Mouse (Mus musculus): Measurements from ENCODE around the gene Mbd6. TPM values are rescaled to one million over a fixed set of nuclear protein-coding genes. Genes with fewer than 3 reads are reported as not detected.
"Not testable (repeated sequence)": the region's sequence is repeated elsewhere in the genome, so short reads cannot be mapped to it uniquely, and the experiment has no call there.

The Mbd6 gene
- polyA plus RNA-seq, 1 experiment from 2014 or later: 7.9 TPM

DNA sequence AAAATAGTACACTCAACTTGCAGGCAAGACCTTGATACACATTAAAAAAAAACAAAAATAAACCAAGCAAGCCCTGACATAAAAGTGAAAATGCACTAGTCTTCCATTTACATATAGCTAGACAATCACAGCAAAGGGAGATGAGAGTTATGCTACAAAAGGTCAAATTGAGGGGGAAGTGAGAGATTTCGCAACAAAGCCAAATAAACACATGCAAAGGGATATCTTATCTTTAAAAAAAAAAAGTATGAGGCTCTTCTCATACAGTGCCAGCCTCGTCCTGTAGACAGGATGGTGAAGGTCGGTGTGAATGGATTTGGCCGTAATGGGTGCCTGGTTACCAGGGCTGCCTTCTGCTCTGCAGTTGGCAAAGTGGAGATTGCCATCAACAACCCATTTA lies 24.0 kb upstream of the Mbd6 start:
- Histone ChIP-seq H3K4me1 (replicated peaks) (peaks cover 44% of the 10 kb centered on the region), H3K4me2 (peak overlapping the region; percentile 84), H3K27ac (replicated peaks) (peak overlapping the region; percentile 91), H3K4me3 (replicated peaks) (no peak overlapping the region), H3K9ac (0 out of 2 replicates have a peak overlapping the region, but pooled peaks have one; percentile 5), H3K9me3 (replicated peaks) (no peaks in the 10 kb centered on the region), H3K27me3 (no peaks in the 10 kb centered on the region), H3K36me3 (replicated peaks) (peaks cover 23% of the 10 kb centered on the region)
- no peak for ATAC-seq (ENCODE audit: insufficient read depth)
- 36% methylated on average over 4 of the region's 4 CpGs for WGBS (ENCODE audit: insufficient replicate concordance)

DNA sequence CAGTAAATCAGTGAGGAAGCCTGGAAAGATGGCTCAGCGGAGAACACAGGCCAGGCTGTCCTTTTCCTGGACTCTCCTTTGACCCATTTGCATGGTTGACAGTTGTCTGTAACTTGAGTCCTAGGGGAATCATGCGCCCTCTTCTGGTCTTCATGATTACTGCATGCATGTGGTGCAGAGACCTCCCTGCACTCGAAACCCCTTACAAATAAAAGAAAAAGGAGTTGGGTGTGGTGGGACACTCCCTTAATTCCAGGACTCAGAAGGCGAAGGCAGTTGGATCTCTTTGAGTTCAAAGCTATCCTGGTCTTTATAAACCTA lies 23.5 kb upstream of the Mbd6 start:
- 4% methylated on average over 4 of the region's 4 CpGs for WGBS (ENCODE audit: insufficient replicate concordance)
- Histone ChIP-seq H3K4me2 (peak overlapping the region; percentile 84), H3K27me3 (no peaks in the 10 kb centered on the region), H3K27ac (replicated peaks) (peak overlapping the region; percentile 91), H3K4me3 (replicated peaks) (peak overlapping the region; percentile 91), H3K9ac (peak overlapping the region; percentile 94), H3K36me3 (replicated peaks) (peaks cover 29% of the 10 kb centered on the region), H3K4me1 (replicated peaks) (peaks cover 38% of the 10 kb centered on the region), H3K9me3 (replicated peaks) (no peaks in the 10 kb centered on the region)
- peak; percentile 40 for ATAC-seq (ENCODE audit: insufficient read depth)

DNA sequence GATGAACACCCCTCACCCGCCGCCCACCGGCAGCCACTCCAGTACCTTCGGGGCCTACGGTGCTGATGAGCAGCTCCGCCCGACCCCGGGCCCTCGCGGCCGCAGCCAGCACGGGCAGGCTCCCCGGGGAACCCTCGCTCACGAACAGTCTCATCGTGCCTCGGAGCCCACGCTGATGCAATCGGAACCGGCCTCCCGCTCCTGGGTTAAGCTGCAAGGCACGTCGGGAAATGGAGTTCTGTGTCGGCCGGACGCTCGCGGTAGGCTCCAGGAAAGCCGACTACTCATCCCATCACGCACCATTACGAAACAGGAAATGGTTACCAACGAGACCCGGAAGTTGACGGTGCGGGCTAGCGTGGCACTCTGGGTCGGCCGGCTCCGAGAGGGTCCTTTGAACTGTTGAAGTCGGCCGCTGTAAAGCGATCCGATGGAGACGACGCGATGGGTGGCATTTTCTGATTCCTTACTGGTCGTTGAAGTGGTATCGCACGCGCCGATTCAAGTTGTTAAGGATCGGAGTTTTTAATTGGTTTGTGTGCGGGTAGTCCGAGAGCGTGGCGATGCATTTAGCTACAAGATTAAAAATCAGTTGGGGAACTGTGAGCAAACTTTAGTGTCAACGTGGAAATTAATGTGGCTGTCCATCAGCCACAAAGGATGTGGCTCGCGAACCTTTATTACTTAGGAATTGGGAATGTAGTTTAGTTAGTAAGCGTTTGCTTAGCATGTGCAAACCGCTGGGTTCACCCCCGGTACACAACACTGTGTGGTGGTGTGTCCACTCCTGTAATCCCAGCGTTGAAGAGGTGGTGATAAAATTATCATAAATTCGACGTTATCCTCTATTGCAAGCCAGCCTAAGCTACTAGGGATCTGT lies 22.9 kb upstream of the Mbd6 start, which contains the start of gene Mars:
Gene Mars (minus strand): TSS at position 311 of the 880 bp plus-strand sequence.
- WGBS (ENCODE audit: insufficient replicate concordance): under 1% methylated on average over 65 of the region's 65 CpGs
- H3K27me3 ChIP-seq: no peaks in the 10 kb centered on the region
- ATAC-seq (ENCODE audit: insufficient read depth): peak; percentile 96
- H3K4me1 ChIP-seq (replicated peaks): peaks cover 32% of the 10 kb centered on the region
- peak within 1 kb of the TSS; percentile 94 for H3K9ac ChIP-seq
- H3K27ac ChIP-seq (replicated peaks): peak within 1 kb of the TSS; percentile 91
- H3K4me2 ChIP-seq: peak within 1 kb of the TSS; percentile 84
- H3K36me3 ChIP-seq (replicated peaks): peaks cover 35% of the 10 kb centered on the region
- H3K4me3 ChIP-seq (replicated peaks): peak within 1 kb of the TSS; percentile 91
- H3K9me3 ChIP-seq (replicated peaks): no peaks in the 10 kb centered on the region

DNA sequence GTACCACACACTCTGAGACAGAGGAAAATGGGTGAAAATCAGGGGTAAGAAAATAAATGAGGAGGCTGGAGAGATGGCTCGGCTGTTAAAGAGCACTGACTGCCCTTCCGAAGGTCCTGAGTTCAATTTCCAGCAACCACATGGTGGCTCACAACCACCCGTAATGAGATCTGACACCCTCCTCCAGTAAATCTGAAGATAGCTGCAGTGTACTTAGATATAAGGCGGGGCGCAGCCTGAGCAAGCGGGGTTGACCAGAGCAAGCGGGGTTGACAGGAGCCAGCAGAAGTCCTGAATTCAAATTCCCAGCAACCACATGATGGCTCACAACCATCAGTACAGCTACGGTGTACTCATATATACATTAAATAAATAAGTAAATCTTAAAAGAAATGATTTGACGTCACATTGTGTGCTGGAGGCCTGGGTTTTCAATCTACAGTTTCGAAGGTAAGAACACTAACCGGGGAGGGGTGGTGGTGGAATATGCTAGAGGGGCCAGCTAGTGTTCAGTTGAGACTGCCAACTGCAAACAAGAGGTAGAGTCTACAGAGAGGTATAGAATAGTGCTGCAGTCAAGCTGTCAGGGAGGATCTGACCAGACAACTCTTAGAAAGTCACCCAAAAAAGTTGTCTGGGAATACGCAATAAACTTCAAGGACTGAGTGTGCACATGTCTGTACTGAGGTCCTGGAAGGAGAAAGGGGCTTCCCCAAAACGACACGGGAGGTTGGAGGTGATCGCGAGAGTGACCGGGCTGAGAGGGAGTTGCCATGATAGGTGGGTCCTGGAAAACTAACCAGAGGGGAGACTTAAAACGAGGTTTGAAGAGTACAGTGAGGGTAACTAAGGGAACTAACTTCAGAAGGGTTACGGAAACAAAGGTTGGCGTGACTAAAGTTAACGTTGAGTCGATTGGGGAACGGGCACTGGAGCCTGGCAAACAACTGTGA lies 22.0 kb upstream of the Mbd6 start:
- Histone ChIP-seq H3K9me3 (replicated peaks) (no peaks in the 10 kb centered on the region), H3K4me3 (replicated peaks) (peak overlapping the region; percentile 91), H3K36me3 (replicated peaks) (peaks cover 44% of the 10 kb centered on the region), H3K4me2 (peak overlapping the region; percentile 84), H3K27me3 (no peaks in the 10 kb centered on the region), H3K27ac (replicated peaks) (peak overlapping the region; percentile 91), H3K4me1 (replicated peaks) (peaks cover 28% of the 10 kb centered on the region), H3K9ac (peak overlapping the region; percentile 94)
- WGBS (ENCODE audit: insufficient replicate concordance): 18% methylated on average over 23 of the region's 23 CpGs
- peak; percentile 58 for ATAC-seq (ENCODE audit: insufficient read depth)

DNA sequence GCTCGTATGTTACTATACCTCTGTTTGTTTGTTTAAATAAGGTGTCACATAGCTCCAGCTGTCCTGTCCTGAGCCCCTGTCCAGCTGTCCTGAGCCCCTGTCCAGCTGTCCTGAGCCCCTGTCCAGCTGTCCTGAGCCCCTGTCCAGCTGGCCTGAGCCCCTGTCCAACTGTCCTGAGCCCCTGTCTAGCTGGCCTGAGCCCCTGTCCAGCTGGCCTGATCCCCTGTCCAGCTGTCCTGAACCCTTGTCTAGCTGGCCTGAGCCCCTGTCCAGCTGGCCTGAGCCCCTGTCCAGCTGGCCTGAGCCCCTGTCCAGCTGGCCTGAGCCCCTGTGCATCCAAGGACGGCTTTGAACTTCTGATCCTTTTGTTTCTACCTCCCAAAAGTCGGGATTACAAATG lies 20.3 kb upstream of the Mbd6 start:
- H3K4me2 ChIP-seq; H3K27ac ChIP-seq (replicated peaks); ATAC-seq (ENCODE audit: insufficient read depth); H3K9ac ChIP-seq; H3K4me3 ChIP-seq (replicated peaks); H3K9me3 ChIP-seq (replicated peaks); H3K27me3 ChIP-seq: not testable (repeated sequence)
- Histone ChIP-seq H3K4me1 (replicated peaks) (peaks cover 25% of the 10 kb centered on the region), H3K36me3 (replicated peaks) (peaks cover 60% of the 10 kb centered on the region)
- 77% methylated on average over 3 of the region's 3 CpGs for WGBS (ENCODE audit: insufficient replicate concordance)

DNA sequence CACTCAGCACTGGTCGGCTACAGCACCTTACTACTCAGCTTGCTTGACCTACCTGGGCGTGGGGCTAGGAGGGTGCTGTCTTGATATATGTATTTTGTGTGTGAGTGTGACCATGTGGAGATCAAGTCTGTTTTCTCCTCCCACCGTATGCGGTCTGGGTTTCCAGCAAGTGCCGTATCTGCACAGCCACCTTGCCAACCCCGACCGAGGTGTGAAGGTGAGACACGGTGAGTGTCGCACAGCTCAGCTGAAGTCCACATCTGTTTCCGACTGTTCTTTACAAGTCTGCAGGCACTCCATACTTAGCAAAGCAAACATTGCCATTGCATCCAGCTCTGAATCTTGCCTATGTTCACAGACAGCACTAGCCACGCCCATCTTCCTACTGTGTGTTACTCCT lies 14.3 kb upstream of the Mbd6 start:
- no peak for ATAC-seq (ENCODE audit: insufficient read depth)
- Histone ChIP-seq H3K4me1 (replicated peaks) (no peaks in the 10 kb centered on the region), H3K4me3 (replicated peaks) (no peak overlapping the region), H3K9ac (no peak overlapping the region), H3K9me3 (replicated peaks) (no peaks in the 10 kb centered on the region), H3K36me3 (replicated peaks) (peaks cover 100% of the 10 kb centered on the region), H3K27ac (replicated peaks) (no peak overlapping the region), H3K27me3 (no peaks in the 10 kb centered on the region), H3K4me2 (no peak overlapping the region)
- WGBS (ENCODE audit: insufficient replicate concordance): 88% methylated on average over 11 of the region's 11 CpGs

DNA sequence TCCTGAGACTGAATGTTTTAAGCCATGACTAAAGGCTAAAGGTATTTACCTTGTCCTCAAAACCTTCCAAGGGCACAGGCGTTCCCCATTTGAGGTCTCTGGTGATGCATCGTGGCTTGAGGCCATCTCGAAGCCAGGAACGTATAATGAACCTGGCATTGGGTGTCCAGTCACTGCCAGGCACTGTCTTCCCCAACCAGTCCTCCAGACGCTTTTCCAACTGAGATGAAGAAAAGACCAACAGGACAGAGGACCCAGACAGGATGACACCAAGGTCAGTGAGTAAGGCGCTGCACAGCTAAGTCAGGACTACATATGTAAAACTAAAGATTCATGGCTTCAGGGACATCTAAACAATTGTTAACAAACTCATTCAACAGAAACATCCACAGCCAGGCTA lies 11.5 kb upstream of the Mbd6 start:
- H3K4me2 ChIP-seq: no peak overlapping the region
- no peak overlapping the region for H3K27ac ChIP-seq (replicated peaks)
- H3K27me3 ChIP-seq: no peaks in the 10 kb centered on the region
- no peak overlapping the region for H3K4me3 ChIP-seq (replicated peaks)
- H3K9ac ChIP-seq: no peak overlapping the region
- peaks cover 6% of the 10 kb centered on the region; the same call in 1 of the 2 replicates for H3K4me1 ChIP-seq (replicated peaks)
- H3K36me3 ChIP-seq (replicated peaks): peaks cover 100% of the 10 kb centered on the region
- no peaks in the 10 kb centered on the region for H3K9me3 ChIP-seq (replicated peaks)
- WGBS (ENCODE audit: insufficient replicate concordance): 91% methylated on average over 6 of the region's 6 CpGs
- ATAC-seq (ENCODE audit: insufficient read depth): no peak

DNA sequence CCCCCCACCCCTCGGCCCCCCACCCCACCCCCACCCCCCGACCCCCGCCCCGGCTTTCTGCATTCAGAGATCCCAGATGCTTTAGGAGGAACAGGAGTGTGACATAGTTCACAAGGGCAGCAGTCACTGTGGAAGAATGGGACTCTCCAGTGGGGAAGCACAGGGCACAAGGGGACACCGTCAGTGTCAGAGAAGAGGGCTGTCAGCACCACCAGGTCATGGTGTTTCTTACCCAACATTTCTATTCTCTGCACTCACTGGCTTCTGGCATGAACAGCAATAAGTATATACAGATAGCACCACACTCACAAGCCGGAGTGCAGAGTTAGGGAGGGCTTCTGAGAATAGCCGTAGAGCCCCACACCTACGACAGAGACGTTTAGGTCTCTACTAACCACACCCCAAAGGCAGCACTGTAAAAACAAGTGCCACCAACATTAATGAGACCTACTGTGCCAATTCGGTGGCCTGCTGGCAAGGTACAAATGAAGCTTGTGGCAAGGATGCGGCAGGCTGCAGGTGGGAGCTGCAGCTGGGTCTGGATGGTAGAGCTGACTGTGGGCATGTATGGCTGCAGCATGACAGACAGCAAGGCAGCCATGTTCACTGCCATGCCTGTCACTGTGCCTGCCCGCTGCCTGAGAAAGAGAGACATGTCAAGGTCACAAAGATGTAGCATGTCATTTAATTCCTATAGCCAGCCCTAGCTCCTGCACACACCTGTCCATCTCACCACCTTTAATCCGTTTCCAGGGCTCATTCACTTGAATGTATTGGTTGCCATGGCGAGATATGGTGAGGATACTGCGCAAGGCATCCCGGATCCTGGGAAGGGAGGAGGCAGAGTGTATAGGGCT lies 8.4 kb upstream of the Mbd6 start:
- Histone ChIP-seq H3K4me3 (replicated peaks) (no peak overlapping the region), H3K36me3 (replicated peaks) (peaks cover 99% of the 10 kb centered on the region), H3K27me3 (no peaks in the 10 kb centered on the region), H3K9ac (no peak overlapping the region), H3K9me3 (replicated peaks) (no peaks in the 10 kb centered on the region), H3K27ac (replicated peaks) (no peak overlapping the region), H3K4me1 (replicated peaks) (peaks cover 32% of the 10 kb centered on the region), H3K4me2 (no peak overlapping the region)
- 86% methylated on average over 16 of the region's 16 CpGs for WGBS (ENCODE audit: insufficient replicate concordance)
- no peak for ATAC-seq (ENCODE audit: insufficient read depth)

DNA sequence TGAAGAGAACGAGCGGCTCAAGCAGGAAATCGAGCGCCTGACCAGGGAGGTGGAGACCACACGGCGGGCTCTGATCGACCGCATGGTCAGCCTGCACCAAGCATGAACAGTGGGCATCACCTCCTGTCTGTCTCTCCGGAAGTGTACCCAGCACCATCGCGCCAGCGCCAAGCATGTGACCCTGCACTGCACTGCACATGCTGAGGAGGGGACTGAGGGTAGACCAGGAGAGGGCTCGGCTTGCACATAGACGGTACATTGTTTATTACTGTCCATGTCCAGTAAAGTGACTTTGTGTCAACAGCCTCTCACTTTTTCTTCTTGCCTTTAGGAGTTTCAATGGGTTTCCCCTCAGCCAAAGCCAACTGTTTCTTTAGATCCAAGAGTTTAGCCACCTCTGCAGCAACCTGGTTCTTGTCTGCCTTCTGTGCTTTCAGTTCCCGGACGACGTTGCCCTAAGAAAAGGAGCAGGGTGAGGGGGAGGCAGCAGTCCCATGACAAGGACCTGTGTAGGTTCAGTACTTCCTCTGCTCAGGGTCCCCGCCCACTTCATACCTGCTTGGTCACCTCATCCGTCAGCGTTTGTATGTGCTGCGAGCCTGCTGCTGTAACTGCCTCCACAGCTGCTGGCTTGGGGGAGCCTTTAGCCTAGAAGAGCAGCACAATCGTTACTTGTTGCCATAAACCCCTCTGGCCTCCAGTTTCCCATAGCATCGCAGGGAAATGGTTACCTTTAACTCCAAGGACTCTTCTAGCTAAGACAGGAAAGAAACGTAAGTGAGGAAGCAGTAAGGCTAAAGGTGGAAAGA lies 7.4 kb upstream of the Mbd6 start:
- WGBS (ENCODE audit: insufficient replicate concordance): 81% methylated on average over 24 of the region's 24 CpGs
- Histone ChIP-seq H3K27ac (replicated peaks) (0 out of 2 replicates have a peak overlapping the region, but pooled peaks have one; percentile 7), H3K27me3 (no peaks in the 10 kb centered on the region), H3K9ac (no peak overlapping the region), H3K36me3 (replicated peaks) (peaks cover 88% of the 10 kb centered on the region), H3K4me1 (replicated peaks) (peaks cover 41% of the 10 kb centered on the region), H3K4me2 (no peak overlapping the region), H3K4me3 (replicated peaks) (no peak overlapping the region), H3K9me3 (replicated peaks) (no peaks in the 10 kb centered on the region)
- no peak for ATAC-seq (ENCODE audit: insufficient read depth)
